Mouse (Mus musculus) ovary, postnatal 14 days (tissue): ENCODE measurements around the gene Mt4.
"Not testable (repeated sequence)": the region's sequence is repeated elsewhere in the genome, so short reads cannot be mapped to it uniquely, and the experiment has no call there.

Source experiments
- DNase-seq: peaks from one replicate; pipeline ENCODE4 v3.0.0; 2022; ENCODE audit warnings: low spot score

Mt4 gene

GRCm38 (mm10) chr8:94135556-94135955, 1.4 kb upstream of the Mt4 start:
- no peak for DNase-seq

DNA sequence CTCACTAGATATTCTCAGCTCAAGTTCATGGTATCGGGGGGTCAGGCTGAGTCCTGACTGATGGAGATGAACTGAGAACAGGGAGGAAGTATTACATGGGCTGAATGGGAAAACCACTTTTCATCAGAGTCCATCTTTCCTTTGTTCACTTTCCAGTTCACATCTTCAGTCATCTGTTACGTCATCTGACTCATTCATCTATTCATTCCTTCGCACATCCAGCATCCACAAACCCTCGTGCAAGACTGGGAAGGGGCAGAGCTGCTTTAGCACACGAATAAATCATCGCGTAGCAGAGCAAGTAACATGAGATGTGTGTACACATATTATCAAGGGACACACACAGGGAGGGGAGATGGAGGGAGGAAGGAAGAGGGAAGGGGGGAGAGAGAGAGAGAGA, 805 bp upstream of the Mt4 start:
- DNase-seq: no peak

- DNase-seq: no peak
Observed at GRCm38 (mm10) chr8:94140266-94140795, 3.3 kb downstream of the Mt4 start.

DNA sequence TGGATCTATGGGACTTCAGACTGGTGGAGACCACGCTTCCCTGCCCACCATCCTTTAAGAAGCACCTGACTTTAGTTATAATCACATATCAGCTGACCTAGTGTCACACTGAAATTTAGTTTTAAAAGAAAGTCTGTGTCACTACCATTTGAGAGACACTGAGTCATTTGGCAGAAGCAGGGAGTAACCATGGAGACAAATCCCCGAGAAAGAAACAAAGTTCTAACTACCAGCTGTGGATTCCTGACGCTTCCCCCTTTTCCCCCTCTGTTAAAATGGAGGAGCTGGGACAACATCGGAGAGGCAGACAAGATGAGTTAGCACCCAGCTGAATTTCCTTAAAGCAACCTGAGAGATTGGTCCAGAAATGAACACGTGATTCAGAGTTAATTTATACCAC, 11.2 kb downstream of the Mt4 start:
- no peak for DNase-seq

DNA sequence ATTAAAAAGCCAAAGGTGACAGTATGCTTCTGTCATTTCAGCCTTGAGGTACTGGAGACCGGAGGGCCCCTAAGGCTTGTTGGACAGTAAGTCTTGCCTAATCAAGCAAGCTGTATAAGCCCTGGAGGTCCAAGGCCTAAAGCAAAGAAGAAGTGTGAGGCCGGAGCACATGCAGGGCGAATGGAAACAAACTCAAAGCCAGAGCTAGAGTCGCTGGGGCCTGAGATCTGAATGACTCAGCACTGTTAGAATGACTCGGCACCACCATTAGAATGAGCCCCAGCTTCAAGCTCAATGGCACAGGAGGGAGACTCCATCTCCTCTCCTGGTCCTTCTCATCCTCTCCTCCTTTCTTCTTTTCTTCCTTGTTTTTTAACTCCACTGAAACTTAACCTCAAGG, 13.9 kb downstream of the Mt4 start:
- no peak for DNase-seq

- DNase-seq: peak; percentile 31
Observed at GRCm38 (mm10) chr8:94152513-94153300, 15.7 kb downstream of the Mt4 start, which contains the start of gene Mt3. TSS of gene Mt3 (plus strand) at chr8:94152607.

DNA sequence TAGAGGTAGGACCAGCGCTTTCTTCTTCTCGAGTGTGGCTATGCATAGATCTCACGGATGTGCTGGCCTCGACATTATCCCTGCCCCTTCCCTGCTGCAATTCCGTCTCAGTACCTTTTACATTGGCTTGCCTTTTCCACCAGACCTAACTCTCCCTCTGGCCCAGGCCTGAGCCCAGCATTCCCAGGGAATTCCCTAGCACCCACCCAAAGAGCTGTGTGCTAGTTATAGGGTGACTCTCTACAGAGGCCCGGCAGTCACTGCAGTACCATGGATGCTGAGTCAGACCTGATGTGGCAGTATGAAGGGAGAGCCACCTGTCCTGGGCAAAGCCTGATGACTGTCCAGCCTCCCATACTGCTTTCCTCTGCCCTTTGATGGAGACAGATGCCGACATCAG, 16.5 kb downstream of the Mt4 start:
- DNase-seq: no peak

- no peak for DNase-seq
Observed at GRCm38 (mm10) chr8:94154537-94154936, 17.5 kb downstream of the Mt4 start.

- DNase-seq: no peak
Observed at GRCm38 (mm10) chr8:94156092-94156491, 19.1 kb downstream of the Mt4 start.

- not testable (repeated sequence) for DNase-seq
Observed at GRCm38 (mm10) chr8:94165772-94166171, 28.8 kb downstream of the Mt4 start.

DNA sequence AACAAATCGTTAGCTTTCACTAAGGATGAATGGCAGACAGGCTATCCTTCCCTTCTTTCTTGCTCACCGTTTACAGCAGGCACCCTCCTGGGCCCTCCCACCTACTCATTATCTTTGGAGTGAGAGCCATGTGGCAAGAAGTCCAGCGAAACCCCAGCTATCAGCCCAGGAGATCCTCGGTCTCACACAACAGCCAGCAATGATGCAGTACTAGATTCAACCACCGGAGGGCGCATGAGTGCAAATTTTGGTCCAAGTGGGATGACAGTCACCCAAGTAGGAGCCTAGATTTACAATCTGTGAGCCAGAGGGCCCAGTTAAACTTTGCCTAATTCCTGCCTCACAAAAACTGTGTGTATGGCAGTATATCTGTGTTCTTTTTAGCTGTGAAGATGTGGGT, 30.2 kb downstream of the Mt4 start:
- peak; percentile 88 for DNase-seq

DNA sequence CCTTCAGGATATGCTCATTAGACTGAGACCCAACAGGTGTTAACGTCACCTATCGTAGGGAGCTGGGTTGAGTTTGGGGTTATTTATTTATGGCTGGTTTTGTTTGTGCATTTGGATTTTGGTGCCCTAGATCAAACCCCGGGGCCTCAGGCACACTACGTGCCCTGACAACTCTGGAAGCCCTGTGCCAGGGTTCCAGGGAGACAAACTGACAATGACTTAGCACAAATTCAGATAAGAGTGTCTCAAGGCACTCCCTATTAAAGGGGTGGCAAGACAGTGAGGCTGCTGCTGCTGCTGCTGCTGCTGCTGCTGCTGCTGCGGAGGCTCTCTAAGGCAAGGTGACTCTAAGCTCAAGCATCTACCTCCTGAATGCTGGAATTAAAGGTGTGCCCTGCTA, 32.5 kb downstream of the Mt4 start:
- no peak for DNase-seq

DNA sequence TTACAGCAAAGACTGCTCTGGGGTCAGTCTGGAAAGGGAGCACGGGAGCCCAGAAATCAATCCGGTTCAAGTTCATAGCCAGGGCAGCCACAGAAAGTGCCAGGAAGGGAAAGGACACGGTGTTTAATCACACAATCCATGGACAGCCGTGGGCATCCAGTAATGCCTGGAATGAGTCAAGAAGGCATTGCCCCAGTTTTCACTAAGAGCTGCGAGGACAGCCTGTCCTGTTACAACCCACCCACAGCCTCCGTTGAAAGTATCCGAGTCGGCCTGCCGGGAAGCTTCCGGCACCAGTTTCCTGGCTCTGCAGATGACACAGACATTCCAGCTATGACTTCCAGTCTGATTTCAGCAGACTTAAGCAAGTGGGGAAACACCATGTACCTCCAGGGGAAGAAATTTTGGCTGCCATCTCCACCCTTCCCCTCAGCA, 34.3 kb downstream of the Mt4 start:
- no peak for DNase-seq

- DNase-seq: peak; percentile 52
Observed at GRCm38 (mm10) chr8:94172075-94172808, 35.2 kb downstream of the Mt4 start, which contains the start of gene Mt2. TSS of gene Mt2 (plus strand) at chr8:94172664.

DNA sequence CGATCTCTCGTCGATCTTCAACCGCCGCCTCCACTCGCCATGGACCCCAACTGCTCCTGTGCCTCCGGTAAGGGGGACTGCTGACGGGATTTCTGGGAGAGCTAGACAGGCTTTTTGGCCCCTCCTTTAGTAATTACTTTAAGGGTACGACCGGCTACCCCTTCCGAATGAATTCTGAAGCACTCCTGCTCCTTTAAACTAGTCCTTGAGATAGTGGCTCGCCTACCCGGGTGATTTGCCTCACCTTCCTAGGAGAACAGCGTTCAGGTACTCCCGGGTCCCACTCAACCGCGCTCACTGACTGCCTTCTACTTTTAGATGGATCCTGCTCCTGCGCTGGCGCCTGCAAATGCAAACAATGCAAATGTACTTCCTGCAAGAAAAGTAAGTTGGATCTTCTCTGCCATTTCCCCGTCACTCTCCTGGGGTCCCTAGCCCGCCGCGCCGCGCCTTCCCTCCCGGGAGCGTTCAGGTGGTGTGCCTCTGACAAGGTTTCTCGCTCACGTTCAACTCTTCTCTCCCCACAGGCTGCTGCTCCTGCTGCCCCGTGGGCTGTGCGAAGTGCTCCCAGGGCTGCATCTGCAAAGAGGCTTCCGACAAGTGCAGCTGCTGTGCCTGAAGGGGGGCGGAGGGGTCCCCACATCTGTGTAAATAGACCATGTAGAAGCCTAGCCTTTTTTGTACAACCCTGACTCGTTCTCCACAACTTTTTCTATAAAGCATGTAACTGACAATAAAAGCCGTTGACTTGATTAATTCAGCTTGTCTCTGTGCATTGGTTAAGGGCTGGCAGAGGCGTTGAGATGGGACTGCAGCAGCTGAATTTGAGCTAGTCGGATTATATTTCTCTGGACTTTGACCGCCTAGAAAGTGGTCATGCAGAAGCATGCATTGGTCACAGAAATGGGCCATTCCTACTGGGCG, 36.1 kb downstream of the Mt4 start:
- DNase-seq: no peak

DNA sequence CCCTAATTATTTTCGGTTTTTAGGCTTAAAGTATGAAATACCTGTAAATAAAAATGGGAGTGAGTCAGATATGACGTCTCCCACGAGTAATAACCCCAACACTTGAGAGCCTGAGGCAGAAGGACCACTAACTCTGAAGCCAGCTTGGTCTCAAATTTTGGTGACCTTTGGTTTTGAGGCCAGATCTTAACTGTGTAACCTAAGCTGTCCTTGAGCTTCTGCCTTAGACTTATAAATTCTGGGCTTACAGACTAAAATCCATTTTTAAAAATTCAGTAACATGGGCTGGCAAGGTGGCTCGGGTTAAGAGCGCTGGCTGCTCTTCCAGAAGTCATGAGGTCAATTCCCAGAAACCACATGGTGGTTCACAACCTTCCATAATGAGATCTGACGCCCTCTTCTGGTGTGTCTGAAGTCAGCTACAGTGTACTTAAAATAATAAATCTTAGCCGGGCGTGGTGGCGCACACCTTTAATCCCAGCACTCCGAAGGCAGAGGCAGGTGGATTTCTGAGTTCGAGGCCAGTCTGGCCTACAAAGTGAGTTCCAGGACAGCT, 36.9 kb downstream of the Mt4 start:
- no peak for DNase-seq

DNA sequence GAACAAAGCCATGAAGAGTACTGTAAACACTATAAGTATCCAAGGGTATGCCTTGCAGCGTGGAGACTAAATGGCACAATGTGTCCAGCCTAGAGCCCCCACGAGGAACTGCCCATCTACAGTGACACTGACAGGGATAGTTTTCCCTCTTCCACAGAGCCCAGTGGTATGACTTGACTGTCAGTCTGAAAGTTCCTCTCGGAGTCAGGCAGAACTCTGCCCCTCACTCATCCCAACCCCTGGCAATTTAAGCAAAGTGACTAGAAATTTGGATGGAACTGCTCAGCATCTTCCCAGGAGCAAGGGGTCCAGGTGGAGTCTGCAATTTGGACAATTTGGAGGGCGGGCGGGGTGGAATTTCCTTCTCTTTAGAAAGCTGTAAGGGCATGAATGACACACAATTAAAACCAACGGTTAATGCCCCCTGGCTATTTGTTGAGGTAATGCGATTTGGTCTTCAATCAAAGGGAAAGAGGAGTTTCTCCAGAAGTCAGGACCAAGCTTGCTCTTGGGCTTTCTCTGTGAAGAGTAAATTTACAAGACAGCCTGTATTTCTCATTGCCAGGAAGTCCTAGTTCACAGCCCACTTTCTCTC, 37.7 kb downstream of the Mt4 start:
- DNase-seq: no peak

DNA sequence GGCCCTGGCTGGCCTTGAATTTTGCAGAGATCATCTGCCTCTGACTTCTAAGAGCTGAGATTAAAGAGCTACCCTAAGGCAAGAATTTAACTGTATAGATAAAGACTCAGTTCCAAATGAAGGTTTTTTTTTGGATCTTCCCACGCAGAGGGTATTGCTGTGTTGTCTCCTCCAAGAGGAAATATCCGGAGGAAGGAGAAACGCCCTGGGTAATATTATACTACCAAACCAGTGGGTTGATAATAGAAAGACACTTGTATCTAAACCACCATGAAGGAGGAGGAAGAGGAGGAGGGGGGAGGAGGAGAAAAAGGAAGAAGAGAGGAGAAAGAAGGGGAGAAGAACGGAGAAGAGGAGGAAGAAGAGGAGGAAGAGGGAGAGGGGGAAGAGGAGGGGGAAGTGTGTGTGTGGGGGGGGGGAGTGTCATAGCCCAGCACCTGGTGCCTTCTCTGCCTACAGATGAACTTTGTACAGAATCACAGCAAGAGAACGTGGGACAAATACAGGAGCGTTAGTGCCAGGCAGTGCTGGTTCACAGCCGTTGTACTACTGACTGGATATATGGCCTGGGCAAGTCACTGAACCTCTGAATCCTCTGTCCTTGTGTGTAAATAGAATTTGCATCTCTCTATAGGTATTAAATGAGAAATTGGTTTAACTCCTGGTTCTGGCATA, 40.9 kb downstream of the Mt4 start:
- no peak for DNase-seq

DNA sequence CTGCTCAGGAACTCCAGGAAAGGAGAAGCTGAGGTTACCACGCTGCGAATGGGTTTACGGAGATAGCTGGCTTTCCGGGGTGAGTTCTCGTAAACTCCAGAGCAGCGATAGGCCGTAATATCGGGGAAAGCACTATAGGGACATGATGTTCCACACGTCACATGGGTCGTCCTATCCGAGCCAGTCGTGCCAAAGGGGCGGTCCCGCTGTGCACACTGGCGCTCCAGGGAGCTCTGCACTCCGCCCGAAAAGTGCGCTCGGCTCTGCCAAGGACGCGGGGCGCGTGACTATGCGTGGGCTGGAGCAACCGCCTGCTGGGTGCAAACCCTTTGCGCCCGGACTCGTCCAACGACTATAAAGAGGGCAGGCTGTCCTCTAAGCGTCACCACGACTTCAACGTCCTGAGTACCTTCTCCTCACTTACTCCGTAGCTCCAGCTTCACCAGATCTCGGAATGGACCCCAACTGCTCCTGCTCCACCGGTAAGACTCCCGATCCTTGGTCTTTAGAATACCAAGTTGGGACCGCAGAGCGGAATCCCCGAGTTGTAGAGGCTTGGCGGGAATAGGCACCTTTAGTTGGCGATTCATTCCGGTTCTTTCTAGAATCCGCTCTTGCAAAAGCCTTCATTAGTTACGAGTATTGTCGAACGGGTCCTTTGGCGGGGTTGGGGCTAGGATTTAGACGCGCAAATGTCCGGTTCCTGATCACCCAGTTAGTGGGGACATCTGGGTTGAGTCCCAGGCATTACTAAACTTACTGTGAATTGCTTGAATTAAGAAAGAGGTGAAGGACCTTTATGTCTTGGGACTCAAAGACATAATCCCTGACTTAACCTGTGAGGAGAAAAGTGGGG, 42.1 kb downstream of the Mt4 start, which contains the start of gene Mt1:
Gene Mt1, plus strand, starts transcription at position 226 of the 856 bp plus-strand sequence.
- peak; percentile 69 for DNase-seq
